Mouse (Mus musculus): Measurements from ENCODE around the gene 1700012B07Rik. TPM values are rescaled to one million over a fixed set of nuclear protein-coding genes. Genes with fewer than 3 reads are reported as not detected.

The 1700012B07Rik gene
- polyA plus RNA-seq, 1 experiment from 2014 or later, result not detected

GRCm38 (mm10) chr11:109771381-109771780 lies 56.5 kb downstream of the 1700012B07Rik start:
- H3K36me3 ChIP-seq, result no peaks in the 10 kb centered on the region
- 88% methylated on average over 1 of the region's 1 CpGs for WGBS
- no peak overlapping the region for H3K27ac ChIP-seq (replicated peaks)
- DNase-seq (ENCODE audit: low spot score), result no peak
- no peaks in the 10 kb centered on the region for H3K27me3 ChIP-seq (ENCODE audit: low read depth, poor library complexity, severe bottlenecking)
- H3K9me3 ChIP-seq (replicated peaks), result no peaks in the 10 kb centered on the region
- H3K4me1 ChIP-seq, result no peaks in the 10 kb centered on the region
- H3K4me3 ChIP-seq, result no peak overlapping the region

DNA sequence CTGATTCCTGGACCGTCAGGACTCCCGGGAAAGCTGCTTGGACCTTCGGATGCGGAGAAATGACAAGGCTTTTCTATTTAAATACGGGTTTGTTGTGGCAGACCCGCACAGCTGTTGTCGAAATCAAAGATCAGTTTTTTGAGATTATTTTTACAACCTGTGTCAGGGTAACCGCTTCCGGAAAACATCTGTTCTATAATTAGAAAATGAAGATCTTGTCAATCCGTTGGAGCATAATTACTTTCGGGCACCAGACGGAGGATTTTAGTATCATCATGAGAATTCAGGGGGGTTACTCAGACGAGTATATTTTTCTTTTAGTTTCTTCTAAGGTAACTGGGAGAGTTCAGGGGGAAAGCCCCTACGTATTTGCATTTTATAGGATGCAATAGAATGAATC lies 57.7 kb downstream of the 1700012B07Rik start:
- Histone ChIP-seq H3K27me3 (ENCODE audit: low read depth, poor library complexity, severe bottlenecking) (no peaks in the 10 kb centered on the region), H3K4me3 (no peak overlapping the region), H3K36me3 (no peaks in the 10 kb centered on the region), H3K27ac (replicated peaks) (no peak overlapping the region), H3K9me3 (replicated peaks) (no peaks in the 10 kb centered on the region), H3K4me1 (no peaks in the 10 kb centered on the region)
- no peak for DNase-seq (ENCODE audit: low spot score)
- 91% methylated on average over 14 of the region's 14 CpGs for WGBS

- Histone ChIP-seq H3K9me3 (replicated peaks) (no peaks in the 10 kb centered on the region), H3K36me3 (no peaks in the 10 kb centered on the region), H3K27me3 (ENCODE audit: low read depth, poor library complexity, severe bottlenecking) (no peaks in the 10 kb centered on the region), H3K4me1 (no peaks in the 10 kb centered on the region), H3K4me3 (no peak overlapping the region), H3K27ac (replicated peaks) (no peak overlapping the region)
- WGBS, result 84% methylated on average over 5 of the region's 5 CpGs
- DNase-seq (ENCODE audit: low spot score), result no peak
Observed at GRCm38 (mm10) chr11:109769091-109769490, 58.8 kb downstream of the 1700012B07Rik start.

DNA sequence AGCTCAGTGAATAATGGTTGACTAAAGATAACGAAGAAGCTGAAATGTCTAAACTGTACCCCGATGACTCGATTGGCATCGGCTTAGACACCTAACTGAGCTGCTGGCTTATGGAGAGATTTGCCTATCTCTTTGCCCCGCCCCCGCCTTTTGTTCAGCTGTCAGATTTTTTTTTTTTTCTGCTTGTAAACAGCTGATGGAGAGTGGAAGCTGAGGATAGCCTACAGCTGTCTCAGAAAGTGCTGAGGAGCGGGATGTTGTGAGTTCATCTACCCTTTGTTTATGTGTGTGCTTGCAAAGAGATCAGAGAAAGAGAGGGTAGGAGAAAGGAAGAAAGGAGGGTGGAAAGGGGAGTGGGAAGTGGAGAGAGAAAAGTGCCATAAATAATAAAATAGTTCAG lies 67.8 kb downstream of the 1700012B07Rik start:
- no peaks in the 10 kb centered on the region for H3K9me3 ChIP-seq (replicated peaks)
- no peak overlapping the region for H3K27ac ChIP-seq (replicated peaks)
- H3K4me1 ChIP-seq, result no peaks in the 10 kb centered on the region
- DNase-seq (ENCODE audit: low spot score), result no peak
- H3K27me3 ChIP-seq (ENCODE audit: low read depth, poor library complexity, severe bottlenecking), result no peaks in the 10 kb centered on the region
- no peak overlapping the region for H3K4me3 ChIP-seq
- H3K36me3 ChIP-seq, result no peaks in the 10 kb centered on the region
- 88% methylated on average over 7 of the region's 7 CpGs for WGBS

DNA sequence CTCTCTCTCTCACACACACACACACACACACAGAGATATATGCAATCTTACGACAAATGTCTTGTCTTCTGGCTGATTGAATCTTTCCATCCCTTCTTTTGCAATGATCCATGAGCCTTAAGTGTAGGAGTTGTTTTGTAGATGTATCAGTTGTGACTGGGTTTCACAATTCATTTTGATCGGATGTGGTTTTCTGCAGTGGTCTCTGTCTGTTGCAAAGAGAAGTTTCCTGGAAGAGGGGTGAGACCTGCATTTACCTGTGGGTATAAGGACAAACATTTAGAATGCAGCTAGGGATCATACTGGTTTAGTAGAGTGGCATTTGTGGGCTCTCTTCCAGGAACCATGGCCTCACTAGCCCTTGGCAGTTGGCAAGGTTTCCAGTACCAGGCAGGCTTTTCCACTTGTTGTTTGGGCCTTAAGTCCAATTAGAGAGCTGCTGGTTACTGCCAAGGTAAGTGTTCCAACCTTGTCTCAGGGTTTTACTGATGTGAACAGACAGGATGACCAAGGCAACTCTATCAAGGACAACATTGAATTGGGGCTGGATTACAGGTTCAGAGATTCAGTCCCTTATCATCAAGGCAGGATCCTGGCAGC lies 69.1 kb downstream of the 1700012B07Rik start:
- Histone ChIP-seq H3K4me3 (no peak overlapping the region), H3K27me3 (ENCODE audit: low read depth, poor library complexity, severe bottlenecking) (no peaks in the 10 kb centered on the region), H3K4me1 (peaks cover 5% of the 10 kb centered on the region; the same call in 1 of the 2 replicates), H3K36me3 (no peaks in the 10 kb centered on the region), H3K27ac (replicated peaks) (no peak overlapping the region), H3K9me3 (replicated peaks) (no peaks in the 10 kb centered on the region)
- no peak for DNase-seq (ENCODE audit: low spot score)
- WGBS, result 92% methylated on average over 2 of the region's 2 CpGs

DNA sequence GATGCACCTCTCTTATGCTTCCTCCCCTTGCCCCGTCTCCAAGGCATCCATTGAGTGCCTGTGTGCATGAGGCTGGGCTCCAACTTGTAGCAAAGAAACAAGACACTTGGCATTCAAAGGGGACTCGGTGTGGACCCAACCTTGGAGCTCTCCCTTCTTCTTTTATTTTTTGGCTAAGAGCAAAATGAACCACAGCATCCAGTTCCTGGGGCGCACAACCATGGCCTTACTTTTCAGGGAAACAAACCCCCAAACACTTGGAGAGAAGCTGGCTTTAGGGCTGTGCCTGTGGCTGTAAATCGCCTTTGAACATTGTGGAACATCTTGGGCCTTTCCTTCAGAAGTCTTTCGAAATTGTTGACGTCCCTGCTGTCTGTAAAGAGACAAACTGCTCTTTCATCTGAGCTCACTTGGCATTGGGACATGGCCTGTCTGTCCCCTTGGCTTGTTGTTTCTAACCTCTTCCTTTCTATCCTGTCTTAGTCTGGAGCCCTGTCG lies 73.7 kb downstream of the 1700012B07Rik start:
- H3K4me3 ChIP-seq, result no peak overlapping the region
- no peaks in the 10 kb centered on the region for H3K27me3 ChIP-seq (ENCODE audit: low read depth, poor library complexity, severe bottlenecking)
- DNase-seq (ENCODE audit: low spot score), result no peak
- WGBS, result 76% methylated on average over 7 of the region's 7 CpGs
- no peaks in the 10 kb centered on the region for H3K36me3 ChIP-seq
- peaks cover 19% of the 10 kb centered on the region for H3K4me1 ChIP-seq
- H3K27ac ChIP-seq (replicated peaks), result no peak overlapping the region
- H3K9me3 ChIP-seq (replicated peaks), result no peaks in the 10 kb centered on the region

DNA sequence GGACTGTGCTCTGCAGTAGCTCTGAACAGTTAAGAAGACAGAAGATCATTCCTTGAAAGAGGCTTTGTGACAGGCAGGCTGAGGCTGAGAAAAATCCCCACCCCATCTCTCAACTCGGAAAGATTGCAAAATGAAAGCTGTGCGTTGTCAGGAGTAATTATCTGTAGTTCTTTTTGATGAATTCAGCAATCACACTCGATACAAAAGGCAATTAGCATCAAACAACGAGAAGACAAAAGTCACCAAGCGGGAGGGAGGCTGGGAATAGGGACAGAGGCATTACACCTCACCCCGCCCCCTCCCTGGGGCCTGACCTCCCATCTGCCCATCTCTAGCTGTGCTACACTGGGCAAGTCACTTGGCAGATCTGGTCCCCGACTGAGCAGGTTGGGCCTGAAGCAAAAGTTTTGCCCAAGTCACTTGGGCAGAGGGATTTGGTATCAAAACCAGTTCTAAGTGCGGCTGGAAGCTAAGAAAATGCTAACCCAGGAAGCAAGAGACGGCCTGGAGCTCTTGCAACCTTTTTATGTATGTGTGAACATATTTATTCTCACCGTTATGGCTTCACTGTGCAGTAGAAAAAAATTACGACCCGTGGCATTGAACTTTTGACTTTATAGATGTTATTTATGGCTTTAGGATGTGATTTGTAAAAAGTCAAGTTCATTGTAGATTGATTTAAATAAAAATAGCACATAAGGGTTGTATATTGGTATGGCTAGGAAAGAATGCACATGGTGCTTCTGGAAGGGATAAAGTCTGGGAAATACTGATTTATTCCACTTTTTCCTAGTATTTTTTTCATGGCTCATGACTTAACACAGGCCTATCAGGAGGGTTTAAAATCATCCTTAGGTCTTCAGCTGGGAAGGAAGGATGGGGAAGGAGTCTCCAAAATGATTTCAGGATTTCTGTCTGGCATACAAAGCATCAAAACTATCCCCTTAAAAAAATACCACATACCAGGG lies 75.9 kb downstream of the 1700012B07Rik start:
- H3K4me1 ChIP-seq, result peaks cover 19% of the 10 kb centered on the region
- no peaks in the 10 kb centered on the region for H3K27me3 ChIP-seq (ENCODE audit: low read depth, poor library complexity, severe bottlenecking)
- H3K36me3 ChIP-seq, result no peaks in the 10 kb centered on the region
- no peaks in the 10 kb centered on the region for H3K9me3 ChIP-seq (replicated peaks)
- 49% methylated on average over 12 of the region's 12 CpGs for WGBS
- DNase-seq (ENCODE audit: low spot score), result no peak
- peak overlapping the region; percentile 49; the same call in 1 of the 2 replicates for H3K27ac ChIP-seq (replicated peaks)
- no peak overlapping the region for H3K4me3 ChIP-seq

DNA sequence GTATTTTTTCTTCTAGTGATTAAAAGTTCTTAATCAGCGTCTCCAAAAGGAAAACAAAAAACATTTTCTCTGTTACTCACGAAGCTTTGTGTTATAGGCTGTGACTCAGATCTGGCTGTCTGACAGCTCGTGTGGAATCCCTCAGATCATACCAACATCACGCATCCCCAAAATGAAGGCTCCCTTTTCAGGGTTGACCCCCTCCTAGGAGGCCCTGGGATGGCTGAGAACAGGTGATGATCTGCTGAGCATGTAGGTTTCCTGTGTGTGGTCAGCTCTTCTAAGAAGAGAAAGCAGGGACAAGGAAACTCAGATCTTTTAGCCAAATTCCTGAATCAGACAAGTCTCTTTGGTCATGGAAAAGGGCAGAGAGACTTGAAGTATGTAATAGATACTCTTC lies 82.6 kb downstream of the 1700012B07Rik start:
- no peaks in the 10 kb centered on the region for H3K9me3 ChIP-seq (replicated peaks)
- H3K27ac ChIP-seq (replicated peaks), result no peak overlapping the region
- H3K27me3 ChIP-seq (ENCODE audit: low read depth, poor library complexity, severe bottlenecking), result no peaks in the 10 kb centered on the region
- H3K36me3 ChIP-seq, result no peaks in the 10 kb centered on the region
- WGBS, result 87% methylated on average over 4 of the region's 4 CpGs
- H3K4me3 ChIP-seq, result no peak overlapping the region
- no peak for DNase-seq (ENCODE audit: low spot score)
- H3K4me1 ChIP-seq, result 0 out of 2 replicates have a peak, but pooled peaks cover 3% of the 10 kb centered on the region

GRCm38 (mm10) chr11:109737967-109738366 lies 89.9 kb downstream of the 1700012B07Rik start:
- Histone ChIP-seq H3K27ac (replicated peaks) (no peak overlapping the region), H3K36me3 (no peaks in the 10 kb centered on the region), H3K4me1 (no peaks in the 10 kb centered on the region), H3K9me3 (replicated peaks) (no peaks in the 10 kb centered on the region), H3K4me3 (no peak overlapping the region), H3K27me3 (ENCODE audit: low read depth, poor library complexity, severe bottlenecking) (no peaks in the 10 kb centered on the region)
- no peak for DNase-seq (ENCODE audit: low spot score)
- WGBS, result 77% methylated on average over 3 of the region's 3 CpGs

Other genes with a start within 250 kb of the 1700012B07Rik start
- 17.9 and 19.4 TPM in 2 replicates for gene Wipi1, start 216.1 kb downstream of the 1700012B07Rik start, polyA plus RNA-seq (2016; fragmentation: Nextera tagmentation; extraction: Ambion mirVana)
- 309 and 361 TPM in 2 replicates for gene Prkar1a, start 178.6 kb downstream of the 1700012B07Rik start, polyA plus RNA-seq (2016; fragmentation: Nextera tagmentation; extraction: Ambion mirVana)
- gene Fam20a, start 105.8 kb downstream of the 1700012B07Rik start, polyA plus RNA-seq (2016; fragmentation: Nextera tagmentation; extraction: Ambion mirVana), result 1.4 and 2.3 TPM in 2 replicates
- 0.11 and 0.24 TPM in 2 replicates for gene Abca8b, start 167.8 kb upstream of the 1700012B07Rik start, polyA plus RNA-seq (2016; fragmentation: Nextera tagmentation; extraction: Ambion mirVana)

Measured in midbrain, embryonic 10.5 days (tissue).